Mouse (Mus musculus) hindbrain, embryonic 14.5 days (tissue): ENCODE data around the gene Frat2. TPM values are rescaled to one million over a fixed set of nuclear protein-coding genes. Genes with fewer than 3 reads are reported as not detected.
A peak's percentile ranks its signal among the peaks of the same experiment; 100 is the strongest.

Experiments used
- ATAC-seq: fragments of 200-750 bp; cut with Nextera tagmentation; 2 replicates; pipeline ENCODE4 v1.8.0; 2017; ENCODE audit warnings: moderate number of reproducible peaks, mild to moderate bottlenecking, moderate TSS enrichment, moderate library complexity; ENCODE audit not compliant: low FRiP score
- DNase-seq: peaks from one replicate; pipeline ENCODE4 v3.0.0-alpha.2; 2015; ENCODE audit warnings: low spot score
- H3K27ac ChIP-seq: fragments of 300-500 bp; sonication (generic); 2 replicates; pipeline ENCODE4 v1.5.1; 2014; ENCODE audit warnings: mild to moderate bottlenecking, moderate library complexity
- H3K27me3 ChIP-seq: fragments of 300-500 bp; sonication (generic); 2 replicates; pipeline ENCODE4 v1.6.1; 2014; ENCODE audit warnings: mild to moderate bottlenecking, low read length, mixed read lengths; ENCODE audit not compliant: control insufficient read depth, insufficient read depth
- H3K36me3 ChIP-seq: fragments of 300-500 bp; sonication (generic); replicated peaks from 2 replicates; pipeline ENCODE4 v1.6.1; 2014; ENCODE audit not compliant: control insufficient read depth, insufficient read depth
- H3K4me1 ChIP-seq: fragments of 300-500 bp; sonication (generic); replicated peaks from 2 replicates; pipeline ENCODE4 v1.6.1; 2014; ENCODE audit warnings: antibody characterized with exemption, low read length, mixed read lengths; ENCODE audit not compliant: control insufficient read depth, insufficient read depth
- H3K4me2 ChIP-seq: fragments of 300-500 bp; sonication (generic); replicated peaks from 2 replicates; pipeline ENCODE4 v1.6.1; 2014; ENCODE audit warnings: mild to moderate bottlenecking, moderate library complexity
- H3K4me3 ChIP-seq: fragments of 300-500 bp; sonication (generic); replicated peaks from 2 replicates; pipeline ENCODE4 v1.5.1; 2014; ENCODE audit warnings: mild to moderate bottlenecking, low read length
- H3K9ac ChIP-seq: fragments of 300-500 bp; sonication (generic); 2 replicates; pipeline ENCODE4 v1.6.1; 2014
- H3K9me3 ChIP-seq: fragments of 300-500 bp; sonication (generic); 2 replicates; pipeline ENCODE4 v1.6.1; 2016; ENCODE audit warnings: low read length; ENCODE audit not compliant: control insufficient read depth
- WGBS: fragments of 180-500 bp; shearing (Covaris S2); extraction: QIAGEN DNeasy Blood & Tissue Kit; methylation state at CpG from one replicate; pipeline ENCODE4 v1.1.7; 2014; 5-methylcytosine and 5-hydroxymethylcytosine counted together
- polyA plus RNA-seq: library from polyadenylated mRNA; unstranded; fragments of >200 nt; fragmentation: Nextera tagmentation; extraction: Ambion mirVana; gene quantifications from 2 replicates; pipeline ENCODE4 v1.2.1, GENCODE M21; 2014

Frat2 gene
- polyA plus RNA-seq, 1 experiment from 2014 or later: 5.5 TPM

- H3K4me3 ChIP-seq: peak within 1 kb of the TSS; percentile 81
- H3K27me3 ChIP-seq: no peaks in the 10 kb centered on the region
- WGBS: under 1% methylated on average over 39 of the region's 39 CpGs
- no peaks in the 10 kb centered on the region for H3K36me3 ChIP-seq
- peaks cover 27% of the 10 kb centered on the region for H3K4me1 ChIP-seq
- H3K4me2 ChIP-seq: peak within 1 kb of the TSS; percentile 88
- no peaks in the 10 kb centered on the region for H3K9me3 ChIP-seq
- peak; percentile 88 for DNase-seq
- peak within 1 kb of the TSS; percentile 85 for H3K9ac ChIP-seq
- peak; percentile 97 for ATAC-seq
- peak within 1 kb of the TSS; percentile 94 for H3K27ac ChIP-seq
Observed at GRCm38 (mm10) chr19:41829381-41830105, 18.4 kb downstream of the Frat2 start, which contains the start of gene Frat1. TSS of gene Frat1 (plus strand) at chr19:41829970.

GRCm38 (mm10) chr19:41828941-41829340 is 19.0 kb downstream of the Frat2 start:
- WGBS: 76% methylated on average over 3 of the region's 3 CpGs
- peak overlapping the region; percentile 81 for H3K4me3 ChIP-seq
- H3K27me3 ChIP-seq: no peaks in the 10 kb centered on the region

DNA sequence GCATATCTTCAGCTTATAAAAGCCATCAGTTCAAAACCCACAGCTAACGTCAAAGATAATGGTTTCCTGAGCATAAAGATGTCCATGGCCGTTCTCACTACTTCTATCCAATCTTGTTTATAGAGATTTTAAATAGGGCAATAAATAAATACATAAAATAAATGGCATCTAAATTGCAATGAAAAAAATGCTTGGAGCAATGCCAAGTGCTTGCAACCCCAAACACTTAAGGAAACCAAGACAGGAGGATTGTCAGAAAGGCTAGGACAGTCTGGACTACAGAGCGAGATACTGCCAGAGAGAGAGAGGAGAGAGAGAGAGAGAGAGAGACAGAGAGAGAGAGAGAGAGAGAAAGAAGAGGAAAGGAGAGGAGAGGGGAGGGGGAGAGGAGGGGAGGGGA is 21.4 kb downstream of the Frat2 start:
- DNase-seq: no peak

More at GRCm38 (mm10) chr19:41828941-41829340, 19.0 kb downstream of the Frat2 start:
- Histone ChIP-seq H3K9me3 (no peaks in the 10 kb centered on the region), H3K27ac (peak overlapping the region; percentile 94), H3K4me1 (peaks cover 25% of the 10 kb centered on the region), H3K4me2 (peak overlapping the region; percentile 88), H3K9ac (peak overlapping the region; percentile 85), H3K36me3 (no peaks in the 10 kb centered on the region)
- DNase-seq: no peak
- ATAC-seq: no peak

DNA sequence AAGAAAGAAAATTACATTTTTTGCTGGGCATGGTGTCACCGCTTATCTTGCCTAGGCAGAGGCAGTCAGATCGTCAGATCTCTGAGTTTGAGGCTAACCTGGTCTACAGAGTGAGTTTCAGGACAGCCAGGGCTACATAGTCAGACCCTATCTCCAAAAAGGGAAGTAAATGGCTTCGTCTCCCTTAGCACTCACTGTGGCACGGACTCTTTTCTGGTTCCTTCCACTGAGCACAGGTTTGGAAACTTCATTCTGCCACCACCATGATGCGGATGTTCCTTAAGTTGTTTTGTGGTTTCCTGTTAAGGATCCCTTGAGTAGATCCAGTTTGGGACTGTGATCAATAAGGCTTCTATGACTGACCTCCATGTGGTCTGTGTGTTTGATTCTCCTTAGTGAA is 23.0 kb downstream of the Frat2 start:
- no peak overlapping the region for H3K27ac ChIP-seq
- no peak for ATAC-seq
- H3K4me1 ChIP-seq: no peaks in the 10 kb centered on the region; the same call in 1 of the 2 replicates
- no peak overlapping the region for H3K9ac ChIP-seq
- H3K4me2 ChIP-seq: no peak overlapping the region
- H3K9me3 ChIP-seq: no peaks in the 10 kb centered on the region
- no peak for DNase-seq
- 86% methylated on average over 5 of the region's 5 CpGs for WGBS
- no peak overlapping the region for H3K4me3 ChIP-seq
- no peaks in the 10 kb centered on the region for H3K36me3 ChIP-seq
- no peaks in the 10 kb centered on the region for H3K27me3 ChIP-seq

More for the DNA sequence above, 21.4 kb downstream of the Frat2 start:
- Histone ChIP-seq H3K9me3 (no peaks in the 10 kb centered on the region), H3K27ac (no peak overlapping the region), H3K27me3 (no peaks in the 10 kb centered on the region), H3K4me2 (no peak overlapping the region), H3K36me3 (no peaks in the 10 kb centered on the region), H3K4me3 (no peak overlapping the region), H3K9ac (no peak overlapping the region), H3K4me1 (peaks cover 3% of the 10 kb centered on the region)
- WGBS: 82% methylated on average over 2 of the region's 3 CpGs
- ATAC-seq: no peak

DNA sequence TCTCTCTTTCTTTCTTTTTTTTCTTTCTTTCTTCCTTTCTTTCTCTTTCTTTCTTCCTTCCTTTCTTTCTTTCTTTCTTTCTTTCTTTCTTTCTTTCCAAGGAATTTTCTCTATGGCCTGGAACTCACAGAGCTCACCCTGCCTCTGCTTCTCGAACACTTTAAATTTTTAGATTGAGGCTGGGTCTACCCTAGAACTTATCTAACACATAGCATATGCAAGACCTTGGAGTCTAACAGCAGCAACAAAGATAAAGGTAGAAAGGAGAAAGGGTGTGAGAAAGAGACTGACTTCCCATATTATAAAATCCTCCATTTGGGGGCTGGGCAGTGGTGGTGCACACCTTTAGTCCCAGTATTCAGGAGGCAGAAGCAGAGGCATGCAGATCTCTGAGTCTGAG is 25.3 kb downstream of the Frat2 start:
- Histone ChIP-seq H3K4me3 (no peak overlapping the region), H3K4me1 (no peaks in the 10 kb centered on the region; the same call in 1 of the 2 replicates), H3K36me3 (no peaks in the 10 kb centered on the region), H3K9ac (no peak overlapping the region), H3K4me2 (no peak overlapping the region), H3K27ac (no peak overlapping the region), H3K9me3 (no peaks in the 10 kb centered on the region), H3K27me3 (no peaks in the 10 kb centered on the region)
- no peak for DNase-seq
- ATAC-seq: no peak
- WGBS: 95% methylated on average over 1 of the region's 1 CpGs

DNA sequence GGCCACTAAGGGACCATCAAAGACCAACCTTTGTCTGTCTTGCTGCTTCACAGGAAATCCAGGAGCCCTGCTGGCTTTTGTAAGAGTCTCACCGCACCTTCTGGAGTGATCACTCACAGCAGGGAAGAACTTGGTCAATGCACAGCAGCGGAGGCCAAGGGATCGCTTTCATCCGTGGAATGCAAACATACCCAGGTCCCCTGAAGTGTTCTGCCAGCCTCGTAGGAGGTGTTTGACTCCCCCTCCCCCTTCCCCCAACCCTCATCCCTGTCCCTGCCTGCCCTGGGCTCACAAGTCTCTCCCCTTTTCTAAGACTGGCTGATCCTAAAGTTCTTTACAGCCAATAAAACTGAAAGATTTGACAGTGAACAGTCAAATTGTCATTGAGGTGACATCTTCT is 26.5 kb downstream of the Frat2 start:
- no peak overlapping the region for H3K27ac ChIP-seq
- WGBS: 12% methylated on average over 5 of the region's 5 CpGs
- ATAC-seq (no peak), DNase-seq (no peak)
- no peaks in the 10 kb centered on the region for H3K27me3 ChIP-seq
- H3K4me3 ChIP-seq: no peak overlapping the region
- H3K9me3 ChIP-seq: no peaks in the 10 kb centered on the region
- no peaks in the 10 kb centered on the region; the same call in 1 of the 2 replicates for H3K4me1 ChIP-seq
- no peak overlapping the region for H3K9ac ChIP-seq
- H3K4me2 ChIP-seq: no peak overlapping the region
- H3K36me3 ChIP-seq: no peaks in the 10 kb centered on the region

DNA sequence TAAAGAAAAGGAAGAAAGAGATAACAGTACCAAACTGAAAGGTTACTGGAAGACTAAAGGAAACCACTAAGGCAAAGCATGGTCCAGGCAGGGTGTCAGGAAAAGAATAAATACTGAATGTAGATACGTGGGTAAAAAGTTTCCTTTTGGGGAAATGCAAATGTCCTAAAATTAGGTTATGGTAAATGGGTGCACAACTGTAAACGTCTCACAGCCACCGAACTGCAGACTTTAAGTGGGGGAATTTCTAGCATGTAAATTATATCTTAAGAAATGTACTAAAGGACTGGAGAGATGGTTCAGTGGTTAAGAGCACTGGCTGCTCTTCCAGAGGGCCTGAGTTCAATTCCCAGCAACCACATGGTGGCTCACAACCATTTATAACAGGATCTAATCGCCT is 29.2 kb downstream of the Frat2 start:
- 85% methylated on average over 4 of the region's 4 CpGs for WGBS
- ATAC-seq (no peak), DNase-seq (no peak)
- Histone ChIP-seq H3K36me3 (no peaks in the 10 kb centered on the region), H3K9me3 (no peaks in the 10 kb centered on the region), H3K27ac (no peak overlapping the region), H3K27me3 (no peaks in the 10 kb centered on the region), H3K4me3 (no peak overlapping the region), H3K4me1 (no peaks in the 10 kb centered on the region; the same call in 1 of the 2 replicates), H3K9ac (no peak overlapping the region), H3K4me2 (no peak overlapping the region)

GRCm38 (mm10) chr19:41817325-41817724 is 30.6 kb downstream of the Frat2 start:
- 67% methylated on average over 10 of the region's 10 CpGs for WGBS
- no peak overlapping the region for H3K4me3 ChIP-seq
- no peaks in the 10 kb centered on the region; the same call in 1 of the 2 replicates for H3K4me1 ChIP-seq
- H3K27ac ChIP-seq: no peak overlapping the region
- H3K36me3 ChIP-seq: no peaks in the 10 kb centered on the region
- no peak overlapping the region for H3K9ac ChIP-seq
- no peaks in the 10 kb centered on the region for H3K9me3 ChIP-seq
- no peak for ATAC-seq
- H3K27me3 ChIP-seq: no peaks in the 10 kb centered on the region
- DNase-seq: no peak
- H3K4me2 ChIP-seq: no peak overlapping the region

- H3K4me3 ChIP-seq: no peak overlapping the region
- no peaks in the 10 kb centered on the region for H3K27me3 ChIP-seq
- H3K9me3 ChIP-seq: no peaks in the 10 kb centered on the region
- no peak overlapping the region for H3K4me2 ChIP-seq
- no peak overlapping the region for H3K9ac ChIP-seq
- ATAC-seq (no peak), DNase-seq (no peak)
- 67% methylated on average over 5 of the region's 5 CpGs for WGBS
- H3K36me3 ChIP-seq: no peaks in the 10 kb centered on the region
- no peak overlapping the region for H3K27ac ChIP-seq
- H3K4me1 ChIP-seq: no peaks in the 10 kb centered on the region; the same call in 1 of the 2 replicates
Observed at GRCm38 (mm10) chr19:41816915-41817314, 31.0 kb downstream of the Frat2 start.
